Mouse (Mus musculus): Measurements from ENCODE around the gene Col24a1. TPM values are rescaled to one million over a fixed set of nuclear protein-coding genes. Genes with fewer than 3 reads are reported as not detected.

Col24a1 gene
- total and polyA plus RNA-seq, 2 experiments: 0.05 to 0.28 TPM

DNA sequence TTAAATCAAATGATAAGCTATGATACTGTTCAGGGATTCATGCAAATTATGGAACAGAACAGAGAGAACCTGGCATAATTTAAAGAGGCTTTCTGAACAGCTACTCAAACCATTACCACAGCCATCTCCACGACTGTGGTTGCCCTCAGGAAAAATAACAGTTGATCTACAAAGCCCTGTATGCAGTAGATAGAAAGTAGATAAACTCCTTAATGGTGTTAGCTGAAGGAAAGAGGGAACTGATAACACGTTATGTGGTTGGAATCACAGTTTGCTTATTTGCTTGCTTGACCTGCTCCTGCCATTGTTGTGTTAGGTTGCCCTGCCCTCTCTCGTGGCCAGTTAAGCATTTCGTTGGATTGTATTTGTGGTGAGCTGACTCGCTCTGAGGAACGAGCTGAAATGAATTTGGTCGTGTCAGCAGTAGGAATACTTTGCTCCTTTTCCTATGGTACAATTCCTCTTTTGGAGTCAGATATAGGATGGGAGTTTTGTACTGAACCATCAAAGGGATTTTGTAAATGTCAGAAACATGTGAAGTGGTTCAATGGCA lies 229.3 kb downstream of the Col24a1 start:
- Histone ChIP-seq H3K27me3 (ENCODE audit: control insufficient read depth, insufficient read depth, low read length) (no peaks in the 10 kb centered on the region), H3K4me1 (ENCODE audit: control insufficient read depth, insufficient read depth, low read length) (no peaks in the 10 kb centered on the region), H3K36me3 (ENCODE audit: control insufficient read depth, insufficient read depth, low read length) (no peaks in the 10 kb centered on the region), H3K27ac (replicated peaks; ENCODE audit: insufficient read depth, low read depth, low read length) (no peak overlapping the region), H3K79me2 (ENCODE audit: control insufficient read depth, insufficient read depth, low read length) (no peaks in the 10 kb centered on the region), H3K9ac (ENCODE audit: low read depth, low read length) (no peak overlapping the region), H3K4me3 (ENCODE audit: insufficient read depth, low read depth, low read length) (no peak overlapping the region)
- TF ChIP-seq CTCF (IDR thresholded peaks at IDR 0.05; ENCODE audit: low read depth, low read length): no peak
- no peak for TF ChIP-seq POLR2A (IDR thresholded peaks at IDR 0.05; ENCODE audit: extremely low read depth, insufficient read depth, low read length)
- DNase-seq (ENCODE audit: extremely low read depth, low read depth, low spot score): no peak
- 23% methylated on average over 7 of the region's 7 CpGs for WGBS

DNA sequence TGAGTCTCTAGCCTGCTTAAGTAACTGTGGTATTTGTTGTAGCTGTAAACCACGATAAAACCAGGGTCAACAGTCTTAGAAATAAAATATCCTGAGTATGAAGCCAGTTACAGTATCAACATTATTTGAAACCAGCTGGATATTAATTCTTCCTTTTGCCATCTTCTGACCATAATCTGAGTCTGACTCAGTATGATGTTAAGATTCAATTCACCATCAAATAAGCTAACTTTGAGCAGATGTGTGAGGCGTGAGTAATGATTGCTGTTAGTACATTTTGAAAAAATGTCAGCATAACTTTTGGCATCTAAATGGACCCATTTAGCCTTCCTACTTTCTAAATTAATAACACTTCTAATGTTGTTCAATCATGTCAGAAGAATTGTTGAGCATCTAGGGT lies 230.0 kb downstream of the Col24a1 start:
- WGBS: 79% methylated on average over 2 of the region's 2 CpGs

DNA sequence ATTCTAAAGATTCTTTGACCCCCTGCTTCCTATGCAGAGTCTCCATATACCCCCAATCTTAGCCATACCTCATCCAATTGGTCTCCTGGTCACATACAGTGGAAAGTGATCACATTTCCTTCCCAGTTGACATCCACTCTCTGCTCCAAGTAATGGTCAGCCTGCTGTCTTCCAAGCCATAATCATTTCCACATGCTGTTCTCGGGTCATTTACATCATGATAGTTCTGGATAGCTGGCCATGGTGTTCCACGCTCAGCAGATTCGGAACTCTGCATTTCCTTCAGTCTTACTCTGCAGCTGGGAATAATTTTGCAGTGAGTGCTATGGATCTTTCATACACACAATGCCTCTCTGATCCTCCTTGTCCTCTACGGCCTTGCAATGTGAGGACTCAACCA lies 233.0 kb downstream of the Col24a1 start:
- H3K27ac ChIP-seq (replicated peaks; ENCODE audit: insufficient read depth, low read depth, low read length): no peak overlapping the region
- no peaks in the 10 kb centered on the region for H3K36me3 ChIP-seq (ENCODE audit: control insufficient read depth, insufficient read depth, low read length)
- no peak for DNase-seq (ENCODE audit: extremely low read depth, low read depth, low spot score)
- 90% methylated on average over 4 of the region's 4 CpGs for WGBS
- no peaks in the 10 kb centered on the region for H3K27me3 ChIP-seq (ENCODE audit: control insufficient read depth, insufficient read depth, low read length)
- H3K4me3 ChIP-seq (ENCODE audit: insufficient read depth, low read depth, low read length): no peak overlapping the region
- TF ChIP-seq CTCF (IDR thresholded peaks at IDR 0.05; ENCODE audit: low read depth, low read length): no peak
- no peak for TF ChIP-seq POLR2A (IDR thresholded peaks at IDR 0.05; ENCODE audit: extremely low read depth, insufficient read depth, low read length)
- no peaks in the 10 kb centered on the region for H3K79me2 ChIP-seq (ENCODE audit: control insufficient read depth, insufficient read depth, low read length)
- H3K9ac ChIP-seq (ENCODE audit: low read depth, low read length): no peak overlapping the region
- no peaks in the 10 kb centered on the region for H3K4me1 ChIP-seq (ENCODE audit: control insufficient read depth, insufficient read depth, low read length)

More for the DNA sequence above, 230.0 kb downstream of the Col24a1 start:
- no peak overlapping the region for H3K4me3 ChIP-seq (ENCODE audit: insufficient read depth, low read depth, low read length)
- no peak for DNase-seq (ENCODE audit: extremely low read depth, low read depth, low spot score)
- no peak for TF ChIP-seq CTCF (IDR thresholded peaks at IDR 0.05; ENCODE audit: low read depth, low read length)
- no peak for TF ChIP-seq POLR2A (IDR thresholded peaks at IDR 0.05; ENCODE audit: extremely low read depth, insufficient read depth, low read length)
- H3K27ac ChIP-seq (replicated peaks; ENCODE audit: insufficient read depth, low read depth, low read length): no peak overlapping the region
- H3K79me2 ChIP-seq (ENCODE audit: control insufficient read depth, insufficient read depth, low read length): no peaks in the 10 kb centered on the region
- no peak overlapping the region for H3K9ac ChIP-seq (ENCODE audit: low read depth, low read length)
- H3K27me3 ChIP-seq (ENCODE audit: control insufficient read depth, insufficient read depth, low read length): no peaks in the 10 kb centered on the region
- no peaks in the 10 kb centered on the region for H3K36me3 ChIP-seq (ENCODE audit: control insufficient read depth, insufficient read depth, low read length)
- H3K4me1 ChIP-seq (ENCODE audit: control insufficient read depth, insufficient read depth, low read length): no peaks in the 10 kb centered on the region

DNA sequence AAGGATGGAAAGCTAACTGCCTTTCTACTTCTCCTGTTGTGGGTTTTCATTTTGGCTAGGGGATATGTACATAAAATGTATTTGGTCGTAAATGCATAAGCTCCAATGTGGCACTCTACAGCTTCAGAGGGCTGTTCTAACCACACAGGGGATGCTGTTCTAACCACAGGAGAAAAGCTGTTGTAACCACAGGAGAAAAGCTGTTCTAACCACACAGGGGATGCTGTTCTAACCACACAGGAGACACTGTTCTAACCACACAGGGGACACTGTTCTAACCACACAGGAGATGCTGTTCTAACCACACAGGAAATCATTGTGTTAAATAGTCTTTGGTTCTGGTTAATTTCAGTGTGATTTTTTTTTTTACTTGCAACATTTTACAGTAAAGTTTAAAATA lies 245.6 kb downstream of the Col24a1 start:
- WGBS: 90% methylated on average over 1 of the region's 1 CpGs
- no peak for DNase-seq (ENCODE audit: extremely low read depth, low read depth, low spot score)

GRCm38 (mm10) chr3:145548441-145549415 lies 256.5 kb downstream of the Col24a1 start:
- H3K79me2 ChIP-seq (ENCODE audit: control insufficient read depth, insufficient read depth, low read length): no peaks in the 10 kb centered on the region
- no peak overlapping the region for H3K4me3 ChIP-seq (ENCODE audit: insufficient read depth, low read depth, low read length)
- no peak for DNase-seq (ENCODE audit: extremely low read depth, low read depth, low spot score)
- H3K4me1 ChIP-seq (ENCODE audit: control insufficient read depth, insufficient read depth, low read length): no peaks in the 10 kb centered on the region
- no peaks in the 10 kb centered on the region for H3K27me3 ChIP-seq (ENCODE audit: control insufficient read depth, insufficient read depth, low read length)
- no peak for TF ChIP-seq POLR2A (IDR thresholded peaks at IDR 0.05; ENCODE audit: extremely low read depth, insufficient read depth, low read length)
- no peak for TF ChIP-seq CTCF (IDR thresholded peaks at IDR 0.05; ENCODE audit: low read depth, low read length)
- no peak overlapping the region for H3K9ac ChIP-seq (ENCODE audit: low read depth, low read length)
- no peak overlapping the region for H3K27ac ChIP-seq (replicated peaks; ENCODE audit: insufficient read depth, low read depth, low read length)
- H3K36me3 ChIP-seq (ENCODE audit: control insufficient read depth, insufficient read depth, low read length): no peaks in the 10 kb centered on the region
- 86% methylated on average over 10 of the region's 10 CpGs for WGBS

More for the DNA sequence above, 245.6 kb downstream of the Col24a1 start:
- TF ChIP-seq CTCF (IDR thresholded peaks at IDR 0.05; ENCODE audit: low read depth, low read length) (no peak), POLR2A (IDR thresholded peaks at IDR 0.05; ENCODE audit: extremely low read depth, insufficient read depth, low read length) (no peak)
- no peaks in the 10 kb centered on the region for H3K27me3 ChIP-seq (ENCODE audit: control insufficient read depth, insufficient read depth, low read length)
- H3K9ac ChIP-seq (ENCODE audit: low read depth, low read length): no peak overlapping the region
- no peaks in the 10 kb centered on the region for H3K79me2 ChIP-seq (ENCODE audit: control insufficient read depth, insufficient read depth, low read length)
- H3K27ac ChIP-seq (replicated peaks; ENCODE audit: insufficient read depth, low read depth, low read length): no peak overlapping the region
- H3K4me3 ChIP-seq (ENCODE audit: insufficient read depth, low read depth, low read length): no peak overlapping the region
- H3K36me3 ChIP-seq (ENCODE audit: control insufficient read depth, insufficient read depth, low read length): no peaks in the 10 kb centered on the region
- no peaks in the 10 kb centered on the region for H3K4me1 ChIP-seq (ENCODE audit: control insufficient read depth, insufficient read depth, low read length)

Measured in liver, adult 2 months (tissue).